Mouse (Mus musculus) embryonic facial prominence, embryonic 14.5 days (tissue): ENCODE results near the gene Diras2. TPM values are rescaled to one million over a fixed set of nuclear protein-coding genes. Genes with fewer than 3 reads are reported as not detected.

Experiments
- ATAC-seq: fragments of 200-750 bp; cut with Nextera tagmentation; 2 replicates; pipeline ENCODE4 v1.8.0; 2017; ENCODE audit warnings: low read depth, moderate number of reproducible peaks, moderate TSS enrichment
- DNase-seq: peaks from one replicate; pipeline ENCODE4 v3.0.0-alpha.2; 2015; ENCODE audit warnings: low spot score
- H3K27ac ChIP-seq: fragments of 300-500 bp; sonication (generic); replicated peaks from 2 replicates; pipeline ENCODE4 v1.5.1; 2014; ENCODE audit warnings: low read depth, mild to moderate bottlenecking, low read length, moderate library complexity
- H3K27me3 ChIP-seq: fragments of 300-500 bp; sonication (generic); replicated peaks from 2 replicates; pipeline ENCODE4 v1.6.1; 2014; ENCODE audit warnings: low read length; ENCODE audit not compliant: control insufficient read depth, insufficient read depth
- H3K36me3 ChIP-seq: fragments of 300-500 bp; sonication (generic); 2 replicates; pipeline ENCODE4 v1.6.1; 2014; ENCODE audit warnings: low read length, mixed read lengths; ENCODE audit not compliant: control insufficient read depth, insufficient read depth
- H3K4me1 ChIP-seq: fragments of 300-500 bp; sonication (generic); 2 replicates; pipeline ENCODE4 v1.6.1; 2014; ENCODE audit warnings: antibody characterized with exemption, low read length; ENCODE audit not compliant: control insufficient read depth, insufficient read depth
- H3K4me2 ChIP-seq: fragments of 300-500 bp; sonication (generic); 2 replicates; pipeline ENCODE4 v1.6.1; 2014; ENCODE audit warnings: low read depth, mild to moderate bottlenecking, low read length, moderate library complexity, mixed read lengths
- H3K4me3 ChIP-seq: fragments of 300-500 bp; sonication (generic); 2 replicates; pipeline ENCODE4 v1.5.1; 2014; ENCODE audit warnings: low read depth, mild to moderate bottlenecking, low read length
- H3K9ac ChIP-seq: fragments of 300-500 bp; sonication (generic); 2 replicates; pipeline ENCODE4 v1.6.1; 2014; ENCODE audit warnings: low read depth, mild to moderate bottlenecking, low read length, moderate library complexity, mixed read lengths
- H3K9me3 ChIP-seq: fragments of 300-500 bp; sonication (generic); 2 replicates; pipeline ENCODE4 v1.6.1; 2016; ENCODE audit warnings: low read length; ENCODE audit not compliant: control insufficient read depth
- WGBS: fragments of 180-500 bp; shearing (Covaris S2); extraction: QIAGEN DNeasy Blood & Tissue Kit; methylation state at CpG from one replicate; pipeline ENCODE4 v1.1.7; 2014; 5-methylcytosine and 5-hydroxymethylcytosine counted together
- polyA plus RNA-seq: library from polyadenylated mRNA; unstranded; fragments of >200 nt; fragmentation: Nextera tagmentation; extraction: Ambion mirVana; gene quantifications from 2 replicates; pipeline ENCODE4 v1.2.1, GENCODE M21; 2014

The Diras2 gene
- polyA plus RNA-seq, 1 experiment from 2014 or later: 0.67 TPM

GRCm38 (mm10) chr13:52475264-52475663 is 55.8 kb downstream of the Diras2 start:
- H3K4me1 ChIP-seq: no peaks in the 10 kb centered on the region
- no peak overlapping the region for H3K27ac ChIP-seq
- H3K9ac ChIP-seq: no peak overlapping the region
- H3K4me2 ChIP-seq: no peak overlapping the region
- DNase-seq (no peak), ATAC-seq (no peak)
- no peaks in the 10 kb centered on the region for H3K36me3 ChIP-seq
- no peaks in the 10 kb centered on the region; the same call in 1 of the 2 replicates for H3K9me3 ChIP-seq
- H3K27me3 ChIP-seq: no peaks in the 10 kb centered on the region
- 78% methylated on average over 10 of the region's 10 CpGs for WGBS
- no peak overlapping the region for H3K4me3 ChIP-seq

- Histone ChIP-seq H3K4me2 (no peak overlapping the region), H3K9me3 (no peaks in the 10 kb centered on the region; the same call in 1 of the 2 replicates), H3K27ac (no peak overlapping the region), H3K4me3 (no peak overlapping the region), H3K27me3 (no peaks in the 10 kb centered on the region), H3K4me1 (no peaks in the 10 kb centered on the region), H3K9ac (no peak overlapping the region), H3K36me3 (no peaks in the 10 kb centered on the region)
- ATAC-seq (no peak), DNase-seq (no peak)
- WGBS: 68% methylated on average over 3 of the region's 3 CpGs
Measured at GRCm38 (mm10) chr13:52474807-52475206, 56.3 kb downstream of the Diras2 start.

DNA sequence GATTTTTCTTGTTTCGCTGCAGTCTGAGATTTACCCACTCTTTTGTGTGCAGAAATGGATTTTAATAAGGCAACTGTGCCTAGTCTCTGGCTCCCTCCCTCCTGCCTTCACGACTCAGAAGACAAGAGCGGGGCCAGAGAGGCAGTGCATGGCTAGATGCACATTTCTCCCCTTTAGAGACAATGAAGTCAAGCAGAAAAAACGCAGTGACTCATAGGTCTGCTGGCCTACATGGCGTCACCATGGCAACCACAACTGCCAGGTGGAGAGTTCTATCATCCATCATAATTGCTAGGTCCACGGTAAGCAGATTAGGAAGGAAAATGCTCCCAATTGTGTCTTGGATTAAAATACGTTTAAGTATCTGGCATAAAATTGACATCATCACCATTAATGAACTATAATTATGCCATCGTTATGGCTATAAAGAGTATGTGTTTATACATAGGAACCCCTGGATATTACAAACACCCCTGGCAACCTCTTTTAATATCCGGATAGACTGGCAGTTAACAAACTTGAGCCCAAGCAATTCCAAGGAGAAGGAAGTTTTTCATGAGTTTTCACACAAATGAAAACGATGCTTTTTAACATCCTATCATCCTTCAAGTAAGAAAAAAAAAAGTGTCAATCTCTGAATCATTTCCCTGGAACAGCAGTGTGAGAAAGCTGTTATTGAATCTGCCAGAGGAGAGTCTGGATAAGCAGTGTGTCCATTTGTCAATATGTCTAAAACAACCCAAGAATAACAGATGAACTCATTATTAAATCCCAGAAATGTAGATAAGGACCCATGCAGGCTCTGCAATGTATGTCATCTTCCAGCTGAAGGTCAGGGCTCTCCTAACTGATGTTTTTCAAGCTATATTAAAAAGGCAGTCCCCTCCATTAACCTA is 61.0 kb downstream of the Diras2 start:
- ATAC-seq (peak; percentile 86), DNase-seq (peak; percentile 90)
- Histone ChIP-seq H3K4me2 (no peak overlapping the region), H3K9ac (no peak overlapping the region), H3K9me3 (no peaks in the 10 kb centered on the region; the same call in 1 of the 2 replicates), H3K27me3 (no peaks in the 10 kb centered on the region), H3K36me3 (no peaks in the 10 kb centered on the region), H3K4me1 (no peaks in the 10 kb centered on the region), H3K27ac (no peak overlapping the region), H3K4me3 (no peak overlapping the region)
- 55% methylated on average over 10 of the region's 10 CpGs for WGBS

DNA sequence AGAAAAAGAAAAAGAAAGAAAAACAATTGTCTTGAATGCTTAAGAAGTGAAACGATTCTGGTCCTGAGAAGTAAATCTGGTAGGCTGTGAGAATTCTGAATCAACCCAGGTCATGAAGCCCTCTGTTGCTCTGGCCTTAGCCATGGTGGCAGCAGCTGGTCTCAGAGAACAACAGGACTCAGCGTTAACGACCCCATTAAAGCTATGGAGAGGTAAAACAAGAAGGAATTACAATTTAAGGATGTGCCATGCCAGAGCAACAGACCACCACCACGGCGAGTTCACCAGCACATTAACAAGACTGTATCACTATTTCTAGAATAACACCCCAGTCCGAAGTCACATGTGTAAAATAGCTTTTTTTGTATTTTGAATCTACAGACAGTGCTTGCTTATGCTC is 65.9 kb downstream of the Diras2 start:
- DNase-seq (no peak), ATAC-seq (no peak)
- H3K4me2 ChIP-seq: no peak overlapping the region

DNA sequence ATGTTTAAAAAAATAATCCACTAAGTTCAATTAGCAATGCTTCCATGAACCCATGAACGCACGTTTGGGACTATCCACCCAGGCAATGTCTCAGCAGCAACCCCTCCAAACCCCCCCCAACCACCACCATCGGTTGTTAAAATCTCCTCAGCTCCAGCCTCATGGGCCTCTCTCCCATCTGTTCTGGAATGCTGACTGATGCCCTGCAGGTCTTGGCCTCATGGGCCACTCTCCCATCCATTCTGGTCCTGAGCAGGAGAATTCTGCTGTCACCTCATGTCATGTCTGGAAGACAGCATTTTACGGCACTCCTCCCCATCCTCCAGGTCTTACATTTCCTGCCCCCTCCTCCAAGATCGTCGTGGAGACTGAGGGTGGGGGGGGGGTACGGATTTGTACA is 71.1 kb downstream of the Diras2 start:
- 56% methylated on average over 7 of the region's 7 CpGs for WGBS
- H3K9ac ChIP-seq: no peak overlapping the region
- no peaks in the 10 kb centered on the region for H3K27me3 ChIP-seq

More for the DNA sequence above, 65.9 kb downstream of the Diras2 start:
- no peaks in the 10 kb centered on the region for H3K4me1 ChIP-seq
- no peak overlapping the region for H3K9ac ChIP-seq
- 0 out of 2 replicates have a peak, but pooled peaks cover 3% of the 10 kb centered on the region for H3K9me3 ChIP-seq
- no peaks in the 10 kb centered on the region for H3K27me3 ChIP-seq
- 76% methylated on average over 6 of the region's 6 CpGs for WGBS
- H3K4me3 ChIP-seq: no peak overlapping the region
- H3K36me3 ChIP-seq: no peaks in the 10 kb centered on the region
- H3K27ac ChIP-seq: no peak overlapping the region

GRCm38 (mm10) chr13:52457889-52458324 is 73.2 kb downstream of the Diras2 start:
- no peak overlapping the region for H3K9ac ChIP-seq
- ATAC-seq: peak; percentile 65; the same call in 1 of the 2 replicates
- H3K4me2 ChIP-seq: peak overlapping the region; percentile 23
- no peak overlapping the region for H3K4me3 ChIP-seq
- H3K27ac ChIP-seq: 0 out of 2 replicates have a peak overlapping the region, but pooled peaks have one; percentile 12
- 0 out of 2 replicates have a peak, but pooled peaks cover 8% of the 10 kb centered on the region for H3K4me1 ChIP-seq
- H3K9me3 ChIP-seq: 0 out of 2 replicates have a peak, but pooled peaks cover 3% of the 10 kb centered on the region
- peak; percentile 61 for DNase-seq
- H3K27me3 ChIP-seq: no peaks in the 10 kb centered on the region
- 42% methylated on average over 11 of the region's 11 CpGs for WGBS
- H3K36me3 ChIP-seq: no peaks in the 10 kb centered on the region

More for the DNA sequence above, 71.1 kb downstream of the Diras2 start:
- H3K36me3 ChIP-seq: no peaks in the 10 kb centered on the region
- 0 out of 2 replicates have a peak, but pooled peaks cover 3% of the 10 kb centered on the region for H3K9me3 ChIP-seq
- H3K4me1 ChIP-seq: 0 out of 2 replicates have a peak, but pooled peaks cover 4% of the 10 kb centered on the region
- no peak for DNase-seq
- no peak overlapping the region for H3K4me3 ChIP-seq
- no peak overlapping the region for H3K27ac ChIP-seq
- H3K4me2 ChIP-seq: no peak overlapping the region
- ATAC-seq: no peak

DNA sequence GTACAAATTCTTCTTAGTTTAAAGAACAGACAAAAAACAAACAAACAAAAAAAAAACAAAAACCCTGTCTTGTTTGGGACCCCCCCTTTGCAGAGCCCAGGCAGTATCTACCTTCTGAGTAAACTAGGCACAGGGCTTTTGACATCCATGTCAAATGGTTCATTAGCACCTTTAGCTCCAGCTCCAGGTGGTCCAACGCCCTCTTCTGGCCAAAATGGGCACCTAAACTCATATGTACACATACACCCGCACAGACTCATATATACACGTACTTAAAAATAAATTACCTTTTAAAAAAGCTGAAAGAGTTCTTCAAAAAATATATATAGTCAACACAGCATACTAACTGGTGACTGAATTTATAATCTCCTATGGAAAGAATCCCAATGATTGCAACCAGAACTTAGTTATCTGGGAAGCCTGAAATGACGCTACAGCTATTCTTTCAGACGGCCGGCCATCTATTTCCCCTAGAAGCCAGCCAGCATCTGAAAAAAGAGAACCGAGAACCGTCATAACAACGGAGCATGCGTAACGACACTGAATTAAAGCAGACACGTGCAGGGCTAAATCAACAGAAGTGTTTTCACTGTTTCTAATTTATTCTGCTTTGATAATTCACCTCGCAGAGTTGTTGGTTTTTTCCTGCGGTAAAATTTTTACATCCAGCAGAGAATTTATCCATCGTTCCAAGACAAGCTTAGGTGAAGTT is 73.7 kb downstream of the Diras2 start:
- no peaks in the 10 kb centered on the region for H3K27me3 ChIP-seq
- no peak overlapping the region for H3K4me3 ChIP-seq
- DNase-seq (peak; percentile 29), ATAC-seq (no peak)
- H3K27ac ChIP-seq: 0 out of 2 replicates have a peak overlapping the region, but pooled peaks have one; percentile 12
- H3K4me2 ChIP-seq: peak overlapping the region; percentile 23
- no peaks in the 10 kb centered on the region for H3K36me3 ChIP-seq
- H3K4me1 ChIP-seq: 0 out of 2 replicates have a peak, but pooled peaks cover 8% of the 10 kb centered on the region
- WGBS: 54% methylated on average over 15 of the region's 15 CpGs
- 0 out of 2 replicates have a peak, but pooled peaks cover 2% of the 10 kb centered on the region for H3K9me3 ChIP-seq
- no peak overlapping the region for H3K9ac ChIP-seq

DNA sequence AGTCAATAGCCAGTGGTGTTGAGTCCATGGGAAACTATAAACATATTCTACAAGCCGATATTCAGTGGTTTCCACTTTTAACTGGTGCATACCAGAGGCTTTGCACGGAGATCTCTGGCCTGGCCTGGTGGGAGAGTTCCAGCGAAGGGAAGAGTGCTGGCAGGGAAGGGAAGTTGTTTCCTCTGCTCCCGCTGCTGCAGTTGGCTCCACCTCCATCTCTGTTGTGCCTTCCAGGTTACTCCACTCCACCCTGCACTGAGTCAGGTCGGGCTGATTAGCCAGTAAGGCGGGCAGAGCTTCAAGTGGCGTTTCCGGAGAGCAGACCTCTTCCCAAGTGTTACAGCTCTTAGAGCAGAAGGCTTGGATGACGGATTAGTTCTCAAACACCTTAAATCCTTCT is 75.8 kb downstream of the Diras2 start:
- 28% methylated on average over 9 of the region's 9 CpGs for WGBS
- H3K4me2 ChIP-seq: no peak overlapping the region
- ATAC-seq (no peak), DNase-seq (peak; percentile 4)
- no peak overlapping the region for H3K4me3 ChIP-seq
- no peaks in the 10 kb centered on the region for H3K9me3 ChIP-seq
- H3K27ac ChIP-seq: no peak overlapping the region
- 0 out of 2 replicates have a peak, but pooled peaks cover 8% of the 10 kb centered on the region for H3K4me1 ChIP-seq
- H3K27me3 ChIP-seq: no peaks in the 10 kb centered on the region
- no peaks in the 10 kb centered on the region for H3K36me3 ChIP-seq
- no peak overlapping the region for H3K9ac ChIP-seq
